Mouse (Mus musculus) cortical plate, adult 2 months (tissue): ENCODE data around the gene Pias4.

ENCODE experiments used
- CTCF ChIP-seq: fragments of 200-500 bp; IDR thresholded peaks from 2 replicates; pipeline ENCODE4 v1.5.1; 2011; ENCODE audit warnings: mild to moderate bottlenecking, control low read depth, low read length; ENCODE audit not compliant: insufficient read depth; ENCODE audit errors: extremely low read depth
- POLR2A ChIP-seq: fragments of 200-500 bp; IDR thresholded peaks from 2 replicates; pipeline ENCODE4 v1.6.1; 2011; ENCODE audit warnings: mild to moderate bottlenecking, low read length, control low read depth; ENCODE audit not compliant: insufficient read depth; ENCODE audit errors: extremely low read depth

DNA sequence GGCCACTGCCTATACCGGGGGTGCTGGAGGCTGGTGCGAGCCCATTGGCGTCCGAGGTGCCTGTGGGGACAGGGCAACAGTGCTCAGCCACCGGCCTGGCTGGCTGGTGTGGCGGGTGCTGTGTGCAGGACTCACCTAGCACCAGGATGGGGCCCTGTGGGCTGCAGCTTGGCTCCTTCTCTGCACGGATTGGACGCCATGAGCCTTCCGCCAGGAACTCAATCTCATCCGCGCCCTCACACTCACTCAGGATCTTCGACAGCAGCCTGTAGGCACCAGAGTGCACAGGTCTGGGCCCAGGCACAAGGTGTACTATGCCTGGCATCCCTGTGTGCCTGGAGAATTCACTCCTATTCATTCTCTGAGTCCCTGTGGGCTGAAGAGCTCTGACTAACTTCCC is 13.4 kb downstream of the Pias4 start:
- no peak for TF ChIP-seq POLR2A
- TF ChIP-seq CTCF, result no peak
